Mouse (Mus musculus): Measurements from ENCODE around the gene Macrod2.

GRCm38 (mm10) chr2:141551701-141552100, 1156.6 kb downstream of the Macrod2 start:
- TF ChIP-seq EP300 (optimal IDR thresholded peaks at IDR 0.05) (no peak), CTCF (IDR thresholded peaks at IDR 0.05; ENCODE audit: low read depth) (no peak)

Data from stomach, postnatal 0 days (tissue).